Mouse (Mus musculus) erythroblast, adult 5-6 weeks (primary cell): ENCODE data around the gene Retn. TPM values are rescaled to one million over a fixed set of nuclear protein-coding genes. Genes with fewer than 3 reads are reported as not detected.

Experiments used
- ATAC-seq: replicated peaks from 2 replicates; pipeline ENCODE4 v1.8.0; 2016; ENCODE audit warnings: moderate number of reproducible peaks, mild to moderate bottlenecking, moderate TSS enrichment, inconsistent platforms; ENCODE audit not compliant: poor library complexity, low FRiP score, severe bottlenecking
- total RNA-seq, 2 experiments: library from RNA; stranded (forward) in 1 of 2; stranded (reverse) in 1 of 2; fragments of 150-400 nt in 1 of 2; fragments of 200-764, 138-1000 nt in 1 of 2; gene quantifications; 2 replicates each; pipeline versions ENCODE4 v1.2.3 to v1.2.4; 2015 to 2017; ENCODE audit warnings: low replicate concordance in 2 of 2

Gene Retn
- total RNA-seq (2015; ENCODE audit: low replicate concordance): not detected in 2 replicates
- not detected in 2 replicates for total RNA-seq (2017; ENCODE audit: low replicate concordance)

DNA sequence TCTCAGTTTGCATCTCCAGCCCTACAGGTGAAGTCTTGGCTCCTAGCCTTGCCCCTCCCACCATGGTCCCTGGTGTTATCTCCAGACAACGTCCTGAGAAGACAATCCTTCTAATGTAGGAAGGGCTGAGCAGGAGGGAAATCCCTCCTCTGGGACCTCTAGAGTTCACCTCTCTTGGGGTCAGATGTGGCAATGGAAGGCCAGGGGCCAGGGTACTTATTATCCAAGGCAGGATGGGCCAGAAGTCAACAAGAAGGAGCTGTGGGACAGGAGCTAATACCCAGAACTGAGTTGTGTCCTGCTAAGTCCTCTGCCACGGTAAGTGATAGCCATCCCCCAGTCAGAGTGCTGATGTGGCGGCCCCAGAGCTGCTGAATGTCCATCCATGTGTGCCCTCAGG is at the start of gene Retn:
Gene Retn (plus strand): TSS at position 245 of the 400 bp plus-strand sequence.
- no peak for ATAC-seq

DNA sequence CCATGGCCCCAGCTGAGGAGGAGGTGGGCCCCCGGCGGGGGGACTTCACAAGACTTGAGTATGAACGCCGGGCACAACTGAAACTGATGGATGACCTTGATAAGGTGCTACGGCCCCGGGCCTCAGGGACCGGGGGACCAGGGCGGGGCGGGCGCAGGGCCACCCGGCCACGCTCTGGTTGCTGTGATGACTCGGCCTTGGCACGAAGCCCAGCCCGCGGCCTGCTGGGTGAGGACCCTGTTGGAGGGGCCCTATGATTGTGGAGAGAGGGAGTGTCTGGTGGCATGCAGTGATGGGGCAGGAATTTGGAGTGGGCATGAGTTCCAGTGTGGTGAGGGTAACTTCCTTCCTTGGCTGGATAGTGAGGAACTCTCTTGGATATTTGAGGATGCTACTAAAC is 49.0 kb upstream of the Retn start:
- no peak for ATAC-seq

GRCm38 (mm10) chr8:3607822-3608221 is 47.7 kb upstream of the Retn start:
- no peak for ATAC-seq

DNA sequence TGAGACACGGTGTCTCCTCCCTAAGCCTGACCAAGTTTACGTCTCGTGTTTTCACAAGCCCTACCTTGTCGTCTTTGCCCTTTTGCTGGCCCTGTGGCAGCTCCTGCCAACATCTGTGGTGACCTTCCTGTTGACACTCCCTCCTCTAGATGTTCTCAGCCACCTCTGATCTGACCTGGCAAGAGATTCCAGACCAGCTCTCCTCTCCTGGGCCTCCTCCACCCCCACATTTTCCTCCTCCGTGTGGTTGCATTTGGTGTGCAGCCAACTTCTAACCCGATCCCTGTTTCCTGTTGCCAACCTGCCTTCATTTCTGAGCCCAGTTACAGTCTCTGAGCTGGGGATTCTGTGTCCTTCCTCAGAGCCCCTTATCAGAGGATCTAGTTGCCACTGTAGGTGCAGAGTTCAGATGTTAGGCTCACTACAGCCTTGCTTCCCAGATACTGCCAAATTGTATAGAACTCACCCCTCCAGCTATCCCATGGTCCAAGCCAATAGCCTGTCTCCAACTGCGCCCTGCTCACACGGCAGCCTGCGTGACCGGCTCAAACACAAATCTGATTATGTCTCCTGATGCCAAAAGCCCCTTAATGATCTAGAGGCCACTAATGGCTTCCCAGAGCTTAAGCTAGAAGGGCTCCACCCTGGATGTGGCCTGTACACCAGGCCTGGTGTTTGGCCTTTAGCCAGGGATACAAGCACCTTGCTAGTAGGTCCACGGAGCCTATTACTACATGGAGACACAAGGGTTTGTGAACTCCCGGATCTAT is 46.3 kb upstream of the Retn start:
- ATAC-seq: no peak

GRCm38 (mm10) chr8:3609816-3610150 is 45.8 kb upstream of the Retn start:
- ATAC-seq: no peak

DNA sequence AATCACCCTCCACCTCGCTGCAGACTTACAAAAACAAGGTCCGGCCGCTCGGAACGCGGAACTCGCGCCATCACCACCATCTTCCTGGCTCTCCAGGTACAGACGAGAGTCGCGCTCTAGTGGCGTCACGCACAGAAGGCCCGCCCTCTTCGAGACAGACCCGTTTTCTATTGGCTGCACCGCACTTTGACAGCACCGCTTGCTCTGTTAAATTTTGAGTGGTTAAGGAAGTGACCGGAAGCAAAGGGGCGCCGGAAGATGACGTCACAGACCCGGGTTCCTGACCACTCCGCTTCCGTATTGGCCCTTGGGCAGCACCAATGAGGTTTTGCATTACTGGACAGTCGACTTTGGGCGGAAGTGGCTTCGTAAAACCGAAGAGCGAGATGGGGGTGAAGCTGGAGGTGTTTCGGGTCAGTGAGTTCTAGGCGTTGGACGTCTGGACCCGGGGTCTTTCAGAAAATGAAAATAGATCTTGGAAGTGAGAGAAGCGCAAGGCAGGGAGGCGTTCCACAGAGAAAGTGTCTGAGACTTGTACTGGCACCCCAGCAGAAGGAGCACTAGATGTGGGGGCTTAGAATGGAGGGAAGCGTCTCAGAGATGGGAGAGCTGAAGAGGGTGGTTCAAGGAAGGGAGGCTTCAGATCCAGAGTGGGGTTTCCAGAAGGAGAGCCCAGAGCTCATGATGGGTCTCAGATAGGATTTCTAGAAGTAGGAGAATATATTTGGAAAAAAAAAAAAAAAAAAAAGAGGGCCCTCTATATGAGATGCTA is 34.2 kb upstream of the Retn start, which contains the start of the genes Xab2 and Pet100:
Gene Xab2 (minus strand): TSS at position 118 of the 772 bp plus-strand sequence.
Gene Pet100 (plus strand): TSS at position 350 of the 772 bp plus-strand sequence.
- ATAC-seq: peak; percentile 95

DNA sequence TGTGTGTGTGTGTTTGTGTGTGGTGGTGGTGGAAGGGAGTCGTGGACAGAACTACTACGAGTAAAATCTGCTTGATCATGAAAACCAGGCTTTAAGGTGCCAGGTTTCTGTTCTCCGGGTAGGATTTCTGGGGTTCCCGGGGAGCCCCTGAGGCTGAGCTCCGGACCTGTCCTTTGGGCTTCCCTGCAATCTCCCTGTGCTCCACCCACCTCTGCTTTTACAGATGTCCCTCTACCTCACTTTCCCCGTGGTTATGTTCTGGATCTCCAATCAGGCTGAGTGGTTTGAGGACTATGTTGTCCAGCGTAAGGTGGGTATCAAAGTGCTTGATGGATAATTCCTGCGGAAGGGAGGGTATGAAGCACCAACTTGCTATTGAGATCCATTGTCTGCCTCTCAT is 33.5 kb upstream of the Retn start:
- no peak for ATAC-seq

DNA sequence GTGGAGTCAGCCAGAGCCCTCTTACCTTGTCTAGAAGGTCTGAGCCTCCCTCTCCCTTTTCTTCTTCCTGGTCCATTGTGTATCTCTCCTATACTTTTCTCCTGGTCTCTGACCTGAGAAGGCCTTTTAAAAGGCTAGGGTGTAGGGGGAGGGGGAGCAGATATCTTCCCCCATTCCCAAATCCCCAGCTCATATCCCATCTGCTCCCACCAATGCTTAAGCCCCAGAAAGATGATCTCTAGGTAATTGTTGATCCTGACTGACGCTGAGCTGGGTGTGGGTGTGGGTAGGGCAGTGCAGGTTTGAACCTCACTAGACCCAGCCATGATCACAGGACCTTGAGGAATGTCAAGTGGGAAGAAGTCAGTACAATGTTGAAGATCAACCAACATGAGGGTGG is 30.1 kb upstream of the Retn start, which contains the start of gene Pcp2:
Gene Pcp2 (minus strand): TSS at position 101 of the 400 bp plus-strand sequence.
- no peak for ATAC-seq

DNA sequence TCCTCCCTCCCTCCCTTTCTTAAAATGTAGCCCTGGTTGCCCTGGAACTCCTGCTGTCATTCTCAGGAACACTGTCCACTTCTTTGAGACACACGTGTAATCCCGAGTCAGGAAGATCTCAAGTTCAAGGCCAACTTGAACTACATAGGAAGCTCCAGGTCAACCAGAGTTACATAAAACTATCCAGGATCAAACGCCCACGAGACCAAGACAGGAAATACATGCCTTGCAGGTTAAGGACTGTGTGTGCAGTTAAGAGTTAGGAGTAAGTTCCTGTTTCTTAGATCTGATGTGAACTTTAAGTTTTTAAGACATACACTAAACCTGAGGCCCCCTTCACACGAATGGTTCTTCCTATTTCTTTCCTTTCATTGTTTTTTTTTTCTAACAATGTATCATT is 28.6 kb upstream of the Retn start:
- no peak for ATAC-seq

GRCm38 (mm10) chr8:3628014-3628413 is 27.6 kb upstream of the Retn start:
- no peak for ATAC-seq

GRCm38 (mm10) chr8:3630647-3631477 is 24.7 kb upstream of the Retn start, which contains the start of gene Stxbp2:
Gene Stxbp2, plus strand, starts transcription at chr8:3630955.
- ATAC-seq: peak; percentile 97

DNA sequence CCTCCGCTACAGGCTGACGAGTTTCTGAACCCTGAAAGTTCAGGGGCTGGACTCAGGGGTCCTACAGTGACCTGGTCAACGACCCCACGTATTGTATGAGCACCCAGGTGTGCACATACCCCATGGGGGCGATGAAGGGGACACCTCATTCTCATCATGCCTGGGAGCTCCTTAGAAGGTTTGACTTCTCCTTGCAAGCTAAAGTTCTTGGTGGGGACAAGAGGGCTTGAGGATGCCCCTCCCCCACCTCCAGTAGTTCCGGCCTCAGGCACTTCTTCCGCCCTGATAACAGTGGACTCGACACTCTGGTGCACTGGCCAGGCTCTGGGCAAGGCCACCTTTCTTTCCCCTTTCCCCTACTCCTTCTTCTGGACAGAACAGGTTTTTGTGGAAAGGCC is 24.1 kb upstream of the Retn start:
- ATAC-seq: peak; percentile 13

DNA sequence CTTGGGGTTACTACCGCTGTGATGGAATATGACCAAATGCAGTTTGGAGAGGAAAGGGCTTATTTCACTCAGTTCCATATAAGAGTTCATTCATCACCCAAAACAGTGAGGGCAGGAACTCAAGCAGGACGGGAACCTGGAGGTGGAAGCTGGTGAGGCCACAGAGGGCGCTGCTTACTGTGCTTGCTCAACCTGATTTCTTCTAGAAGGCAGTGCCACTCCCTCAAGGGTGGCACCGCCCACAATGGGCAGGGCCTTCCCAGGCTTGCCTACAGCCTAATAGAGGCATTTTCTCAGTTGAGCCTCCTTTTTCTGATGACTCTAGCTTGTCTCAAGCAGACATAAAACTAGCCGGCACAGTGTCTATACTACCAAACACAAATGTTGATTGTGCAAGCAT is 9.8 kb upstream of the Retn start:
- peak; percentile 81 for ATAC-seq

DNA sequence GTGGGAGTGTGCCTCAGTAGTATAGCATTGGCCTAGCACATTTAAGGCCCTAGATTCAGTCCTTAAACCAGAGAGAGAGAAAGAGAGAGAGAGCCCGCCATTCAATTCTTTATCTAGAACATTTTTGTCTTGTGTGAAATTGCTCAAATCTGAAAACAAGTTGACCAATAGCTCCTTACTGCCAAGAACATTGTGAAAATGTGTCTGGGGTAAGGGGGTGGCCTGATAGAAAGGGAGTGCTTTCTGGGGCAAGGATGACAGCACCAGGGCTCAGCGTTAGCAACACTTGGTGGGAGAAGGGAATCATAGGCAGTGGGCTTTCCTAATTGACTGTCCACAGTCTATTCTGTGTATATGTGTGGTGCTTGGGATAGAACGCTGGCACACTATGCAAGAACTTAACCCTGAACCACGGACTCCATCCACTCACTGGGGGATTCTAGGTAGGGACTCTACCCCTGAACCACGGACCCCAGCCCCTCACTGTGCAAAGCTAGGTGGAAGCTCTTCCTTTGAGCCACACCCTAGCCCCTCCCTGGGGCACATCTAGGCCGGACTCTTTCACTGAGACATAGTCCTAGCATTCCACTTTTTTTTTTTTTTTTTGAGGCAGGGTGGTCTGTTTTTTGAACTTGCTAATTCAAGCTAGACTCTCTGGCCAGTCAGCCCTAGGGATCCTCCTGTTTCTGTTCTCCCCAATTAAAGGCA is 8.6 kb upstream of the Retn start:
- ATAC-seq: no peak

DNA sequence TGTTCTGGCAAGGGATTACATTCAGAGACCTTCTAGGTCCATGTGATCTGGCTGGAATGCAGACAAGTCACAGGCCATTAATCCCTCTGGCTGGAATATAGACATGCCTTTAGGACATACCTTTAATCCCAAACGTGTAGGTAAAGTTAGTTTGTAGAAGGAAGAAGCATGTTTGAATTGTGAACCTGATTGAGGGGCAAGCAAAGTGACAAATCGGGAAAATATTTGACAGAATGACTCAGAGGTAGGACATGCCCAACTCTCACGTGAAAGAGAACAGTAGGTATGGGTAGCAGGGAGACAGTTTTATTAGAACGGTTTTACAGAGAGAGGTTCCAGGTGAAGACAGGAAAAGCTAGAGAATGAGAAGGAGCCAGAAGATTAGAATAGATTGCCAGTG is 8.0 kb upstream of the Retn start:
- no peak for ATAC-seq

DNA sequence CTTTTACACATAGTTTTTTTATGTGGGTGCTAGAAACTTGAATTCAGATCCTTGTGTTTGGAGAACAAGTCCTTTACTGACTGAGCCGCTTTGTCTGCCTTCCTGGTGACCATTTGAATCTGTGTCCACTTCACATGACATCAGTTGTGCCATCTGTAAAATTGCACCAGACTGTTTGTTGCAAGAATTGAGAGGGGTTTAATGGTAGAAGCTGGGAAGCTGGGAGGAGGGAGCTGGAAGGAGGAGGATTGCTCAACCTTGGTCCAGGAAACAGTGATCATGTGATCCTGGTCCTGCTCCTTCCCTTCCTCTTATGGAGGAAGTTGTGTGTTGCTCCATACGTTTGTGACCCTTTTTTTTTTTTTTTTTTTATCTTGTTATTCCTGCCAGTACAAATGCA is 7.3 kb upstream of the Retn start:
- no peak for ATAC-seq

GRCm38 (mm10) chr8:3648990-3649389 is 6.6 kb upstream of the Retn start:
- ATAC-seq: no peak

DNA sequence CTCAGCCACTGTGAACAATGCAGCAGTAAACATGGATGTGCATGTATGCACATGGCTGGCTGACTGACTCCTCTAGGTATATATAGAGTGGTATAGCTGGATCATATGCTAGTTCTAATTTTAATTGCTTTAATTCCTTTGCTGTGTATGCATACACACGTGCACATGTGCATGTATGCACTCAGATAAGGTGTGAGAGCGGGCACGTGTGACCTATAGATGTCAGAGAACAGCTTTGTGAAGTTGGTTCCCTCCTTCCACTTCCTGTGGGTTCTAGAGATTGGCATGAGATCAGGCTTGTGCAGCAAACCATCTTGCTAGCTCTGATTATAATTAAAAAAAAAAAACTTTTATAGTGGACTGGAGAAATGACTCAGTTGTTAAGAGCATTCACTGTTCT is 2.7 kb upstream of the Retn start:
- ATAC-seq: no peak

- no peak for ATAC-seq
Observed at GRCm38 (mm10) chr8:3654726-3655508, 653 bp upstream of the Retn start.
